Mouse (Mus musculus) liver, postnatal 0 days (tissue): ENCODE results near the gene Gdpd1.

ENCODE experiments used
- CTCF ChIP-seq: sonication (generic); IDR thresholded peaks from 2 replicates; pipeline ENCODE4 v1.5.1; 2016; ENCODE audit warnings: antibody characterized with exemption, low read depth
- EP300 ChIP-seq: IDR thresholded peaks from 2 replicates; pipeline ENCODE4 v1.6.1; 2016; ENCODE audit warnings: antibody characterized with exemption, low read depth, mild to moderate bottlenecking

GRCm38 (mm10) chr11:87039307-87039963 is 34.4 kb downstream of the Gdpd1 start:
- TF ChIP-seq CTCF (no peak), EP300 (no peak)
